Mouse (Mus musculus) myocyte (in vitro differentiated cells): Measurements from ENCODE around the gene Pcdh17.

Experiments used
- MAX ChIP-seq: IDR thresholded peaks from one replicate; pipeline ENCODE4 v1.6.1; 2011; ENCODE audit warnings: low read depth, mild to moderate bottlenecking, control low read depth
- MYOD1 ChIP-seq, 3 experiments: IDR thresholded peaks; one replicate each; pipeline ENCODE4 v1.6.1; 2011; ENCODE audit warnings: control low read depth in 2 of 3, low read depth in 2 of 3, mild to moderate bottlenecking in 2 of 3, moderate library complexity in 1 of 3; ENCODE audit not compliant: insufficient read length in 2 of 3, control insufficient read depth in 1 of 3
- POLR2A ChIP-seq: IDR thresholded peaks from one replicate; pipeline ENCODE4 v1.6.1; 2011; ENCODE audit warnings: low read depth, mild to moderate bottlenecking, control low read depth, moderate library complexity; ENCODE audit not compliant: insufficient read length

GRCm38 (mm10) chr14:84446411-84446915 is 3.1 kb downstream of the Pcdh17 start:
- TF ChIP-seq POLR2A (no peak), MAX (no peak), MYOD1 (IDR thresholded peaks at IDR 0.05; ENCODE audit: control insufficient read depth in 1 of 3, insufficient read length in 2 of 3, low read depth in 2 of 3) (no peak)
